Mouse (Mus musculus): ENCODE measurements around the gene Eif6. TPM values are rescaled to one million over a fixed set of nuclear protein-coding genes. Genes with fewer than 3 reads are reported as not detected.
A peak's percentile ranks its signal among the peaks of the same experiment; 100 is the strongest.

Gene Eif6
- total and polyA plus RNA-seq, 2 experiments from 2014 or later: 96.9 to 102 TPM

- no peak overlapping the region for H3K9ac ChIP-seq (replicated peaks; ENCODE audit: low read depth, low read length)
- no peaks in the 10 kb centered on the region for H3K4me1 ChIP-seq (ENCODE audit: control insufficient read depth, insufficient read depth)
- WGBS: 50% methylated on average over 4 of the region's 4 CpGs
- H3K9me3 ChIP-seq (replicated peaks; ENCODE audit: control insufficient read depth, low read length): no peaks in the 10 kb centered on the region
- no peak overlapping the region for H3K4me3 ChIP-seq (ENCODE audit: low read depth, low read length)
- H3K27me3 ChIP-seq (ENCODE audit: control insufficient read depth, insufficient read depth, low read length): 0 out of 2 replicates have a peak, but pooled peaks cover 4% of the 10 kb centered on the region
- no peak for TF ChIP-seq CTCF (IDR thresholded peaks at IDR 0.05; ENCODE audit: low read depth)
- no peak for TF ChIP-seq EP300 (IDR thresholded peaks at IDR 0.05; ENCODE audit: low read depth)
- no peak overlapping the region for H3K4me2 ChIP-seq (ENCODE audit: low read depth, low read length)
- DNase-seq (ENCODE audit: low spot score): no peak
- H3K36me3 ChIP-seq (replicated peaks; ENCODE audit: control insufficient read depth, insufficient read depth, low read length): no peaks in the 10 kb centered on the region
- ATAC-seq (ENCODE audit: insufficient read depth, low read depth): no peak
- H3K27ac ChIP-seq (ENCODE audit: low read depth): no peak overlapping the region
Observed at GRCm38 (mm10) chr2:155809620-155810019, 17.1 kb downstream of the Eif6 start.

DNA sequence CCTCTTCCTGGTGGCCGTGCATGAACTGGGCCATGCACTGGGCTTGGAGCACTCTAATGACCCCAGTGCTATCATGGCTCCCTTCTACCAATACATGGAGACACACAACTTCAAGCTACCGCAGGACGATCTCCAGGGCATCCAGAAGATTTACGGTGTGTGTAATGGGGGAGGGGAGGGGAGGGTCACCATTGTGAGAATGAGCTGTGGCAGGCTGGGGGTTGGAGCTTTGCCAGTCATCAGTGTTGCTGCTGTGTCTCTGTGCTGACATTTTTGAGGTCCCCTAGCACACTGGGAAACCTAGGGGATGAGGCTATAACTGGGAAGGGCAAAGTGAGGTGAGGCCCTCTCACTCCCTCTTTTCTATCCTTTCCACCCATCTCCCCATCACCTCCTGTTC, 19.3 kb downstream of the Eif6 start:
- ATAC-seq (ENCODE audit: insufficient read depth, low read depth) (no peak), DNase-seq (ENCODE audit: low spot score) (no peak)
- no peaks in the 10 kb centered on the region for H3K4me1 ChIP-seq (ENCODE audit: control insufficient read depth, insufficient read depth)
- 0 out of 2 replicates have a peak, but pooled peaks cover 4% of the 10 kb centered on the region for H3K27me3 ChIP-seq (ENCODE audit: control insufficient read depth, insufficient read depth, low read length)
- no peaks in the 10 kb centered on the region for H3K36me3 ChIP-seq (replicated peaks; ENCODE audit: control insufficient read depth, insufficient read depth, low read length)
- no peaks in the 10 kb centered on the region for H3K9me3 ChIP-seq (replicated peaks; ENCODE audit: control insufficient read depth, low read length)
- no peak overlapping the region for H3K4me2 ChIP-seq (ENCODE audit: low read depth, low read length)
- TF ChIP-seq EP300 (IDR thresholded peaks at IDR 0.05; ENCODE audit: low read depth): no peak
- TF ChIP-seq CTCF (IDR thresholded peaks at IDR 0.05; ENCODE audit: low read depth): no peak
- WGBS: 63% methylated on average over 4 of the region's 4 CpGs
- no peak overlapping the region for H3K4me3 ChIP-seq (ENCODE audit: low read depth, low read length)
- no peak overlapping the region for H3K27ac ChIP-seq (ENCODE audit: low read depth)
- no peak overlapping the region for H3K9ac ChIP-seq (replicated peaks; ENCODE audit: low read depth, low read length)

DNA sequence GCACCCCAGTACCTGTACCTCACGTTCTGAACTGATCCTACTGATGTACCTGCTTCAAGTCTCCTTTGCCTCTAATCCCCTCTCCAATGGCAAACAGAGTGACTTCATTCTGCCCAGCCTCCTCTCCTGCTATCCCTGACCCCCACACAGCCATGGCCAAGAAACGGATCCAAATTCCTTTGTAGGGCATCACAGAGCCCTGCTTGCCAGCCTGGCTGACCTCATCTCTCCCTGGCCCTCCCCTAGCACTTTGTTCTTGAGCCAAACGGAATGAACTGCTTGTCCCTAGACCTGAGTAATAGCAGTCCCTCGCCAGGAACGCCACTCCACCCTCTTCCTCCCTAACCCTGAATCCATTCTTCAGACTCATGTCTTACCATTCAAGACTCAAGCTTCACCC, 20.2 kb downstream of the Eif6 start:
- Histone ChIP-seq H3K9me3 (replicated peaks; ENCODE audit: control insufficient read depth, low read length) (no peaks in the 10 kb centered on the region), H3K27ac (ENCODE audit: low read depth) (no peak overlapping the region), H3K4me3 (ENCODE audit: low read depth, low read length) (no peak overlapping the region), H3K9ac (replicated peaks; ENCODE audit: low read depth, low read length) (no peak overlapping the region), H3K27me3 (ENCODE audit: control insufficient read depth, insufficient read depth, low read length) (0 out of 2 replicates have a peak, but pooled peaks cover 4% of the 10 kb centered on the region), H3K4me2 (ENCODE audit: low read depth, low read length) (no peak overlapping the region), H3K36me3 (replicated peaks; ENCODE audit: control insufficient read depth, insufficient read depth, low read length) (no peaks in the 10 kb centered on the region), H3K4me1 (ENCODE audit: control insufficient read depth, insufficient read depth) (no peaks in the 10 kb centered on the region)
- 39% methylated on average over 5 of the region's 5 CpGs for WGBS
- TF ChIP-seq EP300 (IDR thresholded peaks at IDR 0.05; ENCODE audit: low read depth) (no peak), CTCF (IDR thresholded peaks at IDR 0.05; ENCODE audit: low read depth) (no peak)
- DNase-seq (ENCODE audit: low spot score) (no peak), ATAC-seq (ENCODE audit: insufficient read depth, low read depth) (peak; percentile 43; the same call in 1 of the 2 replicates)

DNA sequence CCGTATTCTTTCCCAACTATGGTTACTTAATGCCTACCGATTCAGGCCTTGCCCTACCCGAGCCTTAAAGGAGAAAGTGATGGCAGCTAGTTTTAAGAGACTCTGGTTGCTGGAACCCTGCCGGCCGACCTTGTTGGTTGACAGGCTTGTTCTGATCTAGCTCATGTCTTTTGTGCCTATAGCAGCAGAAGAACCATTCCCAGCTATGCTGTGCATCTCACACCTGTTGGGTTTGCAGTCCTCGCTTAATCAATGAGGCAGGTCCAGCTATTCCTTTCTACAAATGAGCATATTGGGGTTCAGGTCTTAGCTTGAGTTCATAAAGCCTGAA, 20.8 kb downstream of the Eif6 start:
- TF ChIP-seq EP300 (IDR thresholded peaks at IDR 0.05; ENCODE audit: low read depth): no peak
- TF ChIP-seq CTCF (IDR thresholded peaks at IDR 0.05; ENCODE audit: low read depth): no peak
- Histone ChIP-seq H3K27ac (ENCODE audit: low read depth) (no peak overlapping the region), H3K4me2 (ENCODE audit: low read depth, low read length) (no peak overlapping the region), H3K9me3 (replicated peaks; ENCODE audit: control insufficient read depth, low read length) (no peaks in the 10 kb centered on the region), H3K9ac (replicated peaks; ENCODE audit: low read depth, low read length) (no peak overlapping the region), H3K27me3 (ENCODE audit: control insufficient read depth, insufficient read depth, low read length) (0 out of 2 replicates have a peak, but pooled peaks cover 4% of the 10 kb centered on the region), H3K4me3 (ENCODE audit: low read depth, low read length) (no peak overlapping the region), H3K36me3 (replicated peaks; ENCODE audit: control insufficient read depth, insufficient read depth, low read length) (no peaks in the 10 kb centered on the region), H3K4me1 (ENCODE audit: control insufficient read depth, insufficient read depth) (no peaks in the 10 kb centered on the region)
- DNase-seq (ENCODE audit: low spot score): no peak
- WGBS: 68% methylated on average over 6 of the region's 6 CpGs
- no peak for ATAC-seq (ENCODE audit: insufficient read depth, low read depth)

DNA sequence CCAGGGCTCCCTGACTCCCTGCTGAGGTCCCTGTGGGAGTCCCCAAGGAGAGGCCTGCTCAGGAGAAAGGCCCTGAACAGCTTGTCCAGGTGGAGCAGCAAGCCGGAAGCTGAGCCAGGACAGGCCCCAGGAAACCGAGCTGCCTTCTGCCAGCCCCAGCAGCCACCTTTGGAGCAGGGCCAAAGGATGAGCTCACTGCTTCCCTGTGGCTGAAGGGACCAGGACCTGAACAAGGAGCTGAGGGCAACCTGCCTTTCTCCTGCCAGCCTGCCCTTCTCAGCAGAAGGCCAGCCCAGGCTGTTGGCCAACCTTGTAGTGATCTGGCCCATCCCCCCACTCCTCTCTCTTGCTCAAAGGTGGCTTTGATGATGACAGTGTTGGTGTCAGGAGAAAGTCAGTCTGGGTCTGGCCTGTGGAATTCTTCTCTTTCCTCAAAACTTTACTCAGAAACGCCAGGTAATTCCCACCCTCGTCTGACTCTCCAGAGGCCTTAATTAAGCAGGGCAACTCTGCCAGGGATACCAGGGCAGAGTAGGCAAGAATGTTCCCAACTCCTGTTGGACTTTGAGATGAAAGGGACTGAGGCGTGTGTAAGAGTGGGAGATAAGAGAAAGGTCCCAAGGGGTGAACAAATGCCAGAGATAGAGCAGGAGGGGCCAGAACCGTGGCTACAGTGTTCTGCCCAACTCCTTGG, 21.3 kb downstream of the Eif6 start:
- WGBS: 22% methylated on average over 6 of the region's 6 CpGs
- Histone ChIP-seq H3K36me3 (replicated peaks; ENCODE audit: control insufficient read depth, insufficient read depth, low read length) (no peaks in the 10 kb centered on the region), H3K4me3 (ENCODE audit: low read depth, low read length) (no peak overlapping the region), H3K4me1 (ENCODE audit: control insufficient read depth, insufficient read depth) (no peaks in the 10 kb centered on the region), H3K9me3 (replicated peaks; ENCODE audit: control insufficient read depth, low read length) (no peaks in the 10 kb centered on the region), H3K9ac (replicated peaks; ENCODE audit: low read depth, low read length) (no peak overlapping the region), H3K4me2 (ENCODE audit: low read depth, low read length) (no peak overlapping the region), H3K27ac (ENCODE audit: low read depth) (no peak overlapping the region), H3K27me3 (ENCODE audit: control insufficient read depth, insufficient read depth, low read length) (0 out of 2 replicates have a peak, but pooled peaks cover 3% of the 10 kb centered on the region)
- DNase-seq (ENCODE audit: low spot score) (no peak), ATAC-seq (ENCODE audit: insufficient read depth, low read depth) (no peak)
- no peak for TF ChIP-seq EP300 (IDR thresholded peaks at IDR 0.05; ENCODE audit: low read depth)
- TF ChIP-seq CTCF (IDR thresholded peaks at IDR 0.05; ENCODE audit: low read depth): no peak

- no peak overlapping the region for H3K4me2 ChIP-seq (ENCODE audit: low read depth, low read length)
- ATAC-seq (ENCODE audit: insufficient read depth, low read depth): no peak
- TF ChIP-seq CTCF (IDR thresholded peaks at IDR 0.05; ENCODE audit: low read depth) (no peak), EP300 (IDR thresholded peaks at IDR 0.05; ENCODE audit: low read depth) (no peak)
- no peak for DNase-seq (ENCODE audit: low spot score)
- no peaks in the 10 kb centered on the region for H3K9me3 ChIP-seq (replicated peaks; ENCODE audit: control insufficient read depth, low read length)
- no peaks in the 10 kb centered on the region for H3K27me3 ChIP-seq (ENCODE audit: control insufficient read depth, insufficient read depth, low read length)
- H3K36me3 ChIP-seq (replicated peaks; ENCODE audit: control insufficient read depth, insufficient read depth, low read length): no peaks in the 10 kb centered on the region
- H3K9ac ChIP-seq (replicated peaks; ENCODE audit: low read depth, low read length): no peak overlapping the region
- no peak overlapping the region for H3K4me3 ChIP-seq (ENCODE audit: low read depth, low read length)
- WGBS: 65% methylated on average over 5 of the region's 5 CpGs
- no peaks in the 10 kb centered on the region for H3K4me1 ChIP-seq (ENCODE audit: control insufficient read depth, insufficient read depth)
- no peak overlapping the region for H3K27ac ChIP-seq (ENCODE audit: low read depth)
Observed at GRCm38 (mm10) chr2:155804053-155804452, 22.7 kb downstream of the Eif6 start.
